Mouse (Mus musculus): ENCODE data around the gene Tnfsf14. TPM values are rescaled to one million over a fixed set of nuclear protein-coding genes. Genes with fewer than 3 reads are reported as not detected.

Tnfsf14 gene
- 0.13 TPM in 1 of 2 replicates, not detected in the other for polyA plus RNA-seq (2015; fragmentation: Nextera tagmentation; extraction: Ambion mirVana)

DNA sequence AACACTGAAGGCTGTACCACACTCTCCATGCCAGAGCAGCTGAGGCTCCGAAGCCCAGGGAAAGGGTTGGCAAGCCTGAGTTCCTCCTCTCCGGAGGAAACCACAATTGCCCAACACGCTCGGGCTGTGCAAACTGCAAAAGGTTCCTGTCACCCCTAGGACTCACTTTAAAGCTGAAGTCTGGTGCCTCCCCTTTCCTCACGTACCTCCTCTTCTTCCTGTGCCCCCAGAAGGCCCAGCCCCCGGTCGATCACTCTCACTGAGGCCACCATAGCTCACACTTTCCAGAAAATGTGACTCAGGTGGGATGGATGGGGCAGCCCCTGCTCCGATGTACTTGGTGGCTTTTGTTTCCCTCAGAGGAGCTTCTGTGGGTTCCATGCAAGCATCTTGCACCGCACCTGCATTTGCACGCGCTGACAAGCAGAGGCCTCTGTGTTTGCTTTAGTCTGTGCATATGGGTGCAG is at the start of gene Tnfsf14:
TSS of gene Tnfsf14 (minus strand) at position 137 of the 467 bp plus-strand sequence.

DNA sequence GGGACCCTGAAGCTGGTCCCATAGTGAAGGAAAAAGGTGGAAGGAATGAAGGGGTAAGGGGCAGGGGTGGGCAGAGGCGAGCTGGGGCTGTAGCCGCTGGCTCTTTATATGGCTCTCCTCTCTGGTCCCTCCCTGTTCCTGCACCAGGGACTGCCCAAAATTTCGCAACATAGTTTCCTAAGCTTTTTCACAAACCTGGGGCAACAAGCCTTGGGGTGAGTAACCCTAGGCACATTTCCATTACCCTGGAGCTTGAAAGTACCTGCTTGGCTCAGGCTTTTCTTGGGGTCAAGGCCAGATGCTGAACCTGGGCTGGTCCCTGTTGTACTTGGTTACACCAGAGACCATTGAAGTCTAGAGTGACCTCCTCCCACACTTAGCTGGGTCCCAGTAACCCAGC is 34.0 kb upstream of the Tnfsf14 start, which contains the start of gene C3:
TSS of gene C3 (minus strand) at position 123 of the 400 bp plus-strand sequence.

DNA sequence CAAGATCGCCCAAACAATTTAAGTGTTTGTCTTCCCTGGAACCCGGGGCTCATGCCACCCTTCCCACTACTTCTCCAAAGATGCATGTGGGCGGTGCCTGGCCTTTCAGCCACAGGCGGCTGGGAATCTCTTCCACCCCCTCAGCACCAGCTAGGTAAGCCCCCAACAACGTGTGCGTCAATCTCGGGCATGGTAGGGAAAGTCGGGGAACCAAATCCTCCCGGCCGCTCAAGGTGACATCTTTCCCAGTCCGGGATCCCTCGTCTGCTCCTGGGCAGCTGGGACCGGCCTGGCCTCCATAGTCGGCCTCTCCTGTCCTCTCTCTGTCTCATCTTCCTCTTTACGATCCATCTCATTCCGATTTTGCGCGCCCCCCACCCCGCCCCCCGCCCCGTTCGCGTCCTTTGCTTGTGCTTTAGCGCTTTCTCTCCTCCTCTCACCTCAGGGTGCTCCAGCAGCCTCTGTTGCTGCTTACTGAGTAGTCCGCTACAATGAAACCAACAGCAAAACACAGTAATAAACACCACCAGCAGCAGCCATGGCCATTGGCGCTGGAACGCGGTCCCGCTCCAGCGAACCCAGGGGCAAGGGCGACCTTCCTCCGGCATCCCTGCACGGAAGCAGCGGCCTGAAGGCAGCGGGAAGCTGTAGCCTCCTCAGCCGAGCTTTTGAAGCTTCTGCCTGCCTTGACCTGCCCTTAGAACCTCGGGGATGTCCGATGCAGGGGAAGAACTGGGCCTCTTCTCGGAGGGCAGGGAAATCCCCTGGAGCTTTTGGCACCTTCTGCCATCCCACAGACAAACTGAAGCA is 44.8 kb downstream of the Tnfsf14 start, which contains the start of gene Cd70:
TSS of gene Cd70 (minus strand) at position 784 of the 810 bp plus-strand sequence.

Small RNAs within 50 kb of the gene (microRNA-seq; reads per million reads assigned to microRNA genes)
- 0 reads per million in 2 experiments for gene Mir6978

Other genes starting within 250 kb of the Tnfsf14 start
- gene Acer1, start 212.1 kb downstream of the Tnfsf14 start, polyA plus RNA-seq (2015; fragmentation: Nextera tagmentation; extraction: Ambion mirVana) = 1.7 TPM in 1 of 2 replicates, not detected in the other
- gene Clpp, start 203.9 kb downstream of the Tnfsf14 start, polyA plus RNA-seq (2015; fragmentation: Nextera tagmentation; extraction: Ambion mirVana) = 83.9 and 87.2 TPM in 2 replicates
- gene Alkbh7, start 196.8 kb downstream of the Tnfsf14 start, polyA plus RNA-seq (2015; fragmentation: Nextera tagmentation; extraction: Ambion mirVana) = 45.7 and 47.9 TPM in 2 replicates
- 0.41 and 0.46 TPM in 2 replicates for gene Pspn, start 194.2 kb downstream of the Tnfsf14 start, polyA plus RNA-seq (2015; fragmentation: Nextera tagmentation; extraction: Ambion mirVana)
- gene Gtf2f1, start 182.9 kb downstream of the Tnfsf14 start, polyA plus RNA-seq (2015; fragmentation: Nextera tagmentation; extraction: Ambion mirVana) = 28.6 and 38.6 TPM in 2 replicates
- gene Gm17949, start 182.7 kb downstream of the Tnfsf14 start, polyA plus RNA-seq (2015; fragmentation: Nextera tagmentation; extraction: Ambion mirVana) = 0.28 and 0.33 TPM in 2 replicates
- 13.9 and 15.7 TPM in 2 replicates for gene Khsrp, start 162.7 kb downstream of the Tnfsf14 start, polyA plus RNA-seq (2015; fragmentation: Nextera tagmentation; extraction: Ambion mirVana)
- not detected in 2 replicates for gene Slc25a41, start 152.5 kb downstream of the Tnfsf14 start, polyA plus RNA-seq (2015; fragmentation: Nextera tagmentation; extraction: Ambion mirVana)
- gene Crb3, start 135.1 kb downstream of the Tnfsf14 start, polyA plus RNA-seq (2015; fragmentation: Nextera tagmentation; extraction: Ambion mirVana) = 0.68 and 1.1 TPM in 2 replicates
- 4.2 and 5.2 TPM in 2 replicates for gene Slc25a23, start 134.3 kb downstream of the Tnfsf14 start, polyA plus RNA-seq (2015; fragmentation: Nextera tagmentation; extraction: Ambion mirVana)
- 0.86 and 2.1 TPM in 2 replicates for gene Dennd1c, start 115.7 kb downstream of the Tnfsf14 start, polyA plus RNA-seq (2015; fragmentation: Nextera tagmentation; extraction: Ambion mirVana)
- 2.0 and 3.6 TPM in 2 replicates for gene Tubb4a, start 106.4 kb downstream of the Tnfsf14 start, polyA plus RNA-seq (2015; fragmentation: Nextera tagmentation; extraction: Ambion mirVana)
- 1.1 and 1.5 TPM in 2 replicates for gene Tnfsf9, start 88.9 kb downstream of the Tnfsf14 start, polyA plus RNA-seq (2015; fragmentation: Nextera tagmentation; extraction: Ambion mirVana)
- not detected in 2 replicates for gene Cd70, start 44.4 kb downstream of the Tnfsf14 start, polyA plus RNA-seq (2015; fragmentation: Nextera tagmentation; extraction: Ambion mirVana)
- 4.3 and 53.1 TPM in 2 replicates for gene C3, start 34.0 kb upstream of the Tnfsf14 start, polyA plus RNA-seq (2015; fragmentation: Nextera tagmentation; extraction: Ambion mirVana)
- gene Gpr108, start 54.3 kb upstream of the Tnfsf14 start, polyA plus RNA-seq (2015; fragmentation: Nextera tagmentation; extraction: Ambion mirVana) = 25.9 and 31.3 TPM in 2 replicates
- gene Trip10, start 55.3 kb upstream of the Tnfsf14 start, polyA plus RNA-seq (2015; fragmentation: Nextera tagmentation; extraction: Ambion mirVana) = 41.2 and 47.7 TPM in 2 replicates
- gene Vav1, start 84.9 kb upstream of the Tnfsf14 start, polyA plus RNA-seq (2015; fragmentation: Nextera tagmentation; extraction: Ambion mirVana) = 1.5 and 1.9 TPM in 2 replicates
- gene Adgre1, start 164.5 kb upstream of the Tnfsf14 start, polyA plus RNA-seq (2015; fragmentation: Nextera tagmentation; extraction: Ambion mirVana) = 6.4 and 7.1 TPM in 2 replicates